Mouse (Mus musculus) Muller cell, postnatal 12 days (primary cell): ENCODE data around the gene Zfp808.
"Not testable (repeated sequence)": the region's sequence is repeated elsewhere in the genome, so short reads cannot be mapped to it uniquely, and the experiment has no call there.

Experiments
- DNase-seq: peaks from one replicate; pipeline ENCODE4 v3.0.0-alpha.2; 2015; ENCODE audit errors: inconsistent ontology term

Gene Zfp808

DNA sequence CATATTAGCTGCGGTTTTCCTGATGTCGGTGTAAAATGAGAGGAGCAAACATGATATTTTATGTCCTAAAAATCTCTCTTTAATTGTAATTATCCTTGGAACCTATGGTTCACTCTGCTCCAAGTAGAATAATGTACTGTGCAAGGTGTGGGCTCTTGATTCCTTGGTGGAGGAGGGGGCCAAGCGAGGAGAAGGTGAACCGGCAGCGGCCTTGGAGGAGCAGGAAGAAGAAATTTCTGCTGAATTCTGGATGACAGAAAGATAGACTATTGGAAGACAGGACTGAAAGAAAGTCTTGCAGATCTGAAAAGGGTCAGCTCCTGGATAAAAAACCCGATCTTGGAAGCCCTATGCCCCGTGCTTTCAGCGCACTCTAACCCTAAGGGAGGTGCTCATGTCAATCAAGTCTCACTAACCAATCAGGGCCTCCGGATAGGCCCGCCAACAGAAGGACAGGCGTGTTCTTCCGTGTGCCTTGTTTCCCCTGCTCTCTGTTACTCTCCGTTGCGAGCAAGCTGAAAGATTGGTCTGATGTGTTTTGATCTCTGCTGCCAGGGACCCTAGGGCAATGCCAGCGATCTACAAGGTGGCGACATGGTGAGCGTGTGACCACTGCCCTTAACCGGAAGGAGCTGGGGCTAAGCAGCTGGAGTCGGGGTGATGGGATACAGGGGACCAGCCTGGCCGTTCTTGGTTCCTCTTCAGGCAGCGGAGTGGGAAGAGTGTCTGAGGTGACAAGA, at the start of gene Zfp808:
Gene Zfp808 (plus strand): TSS at position 455 of the 740 bp plus-strand sequence.
- peak; percentile 54 for DNase-seq

DNA sequence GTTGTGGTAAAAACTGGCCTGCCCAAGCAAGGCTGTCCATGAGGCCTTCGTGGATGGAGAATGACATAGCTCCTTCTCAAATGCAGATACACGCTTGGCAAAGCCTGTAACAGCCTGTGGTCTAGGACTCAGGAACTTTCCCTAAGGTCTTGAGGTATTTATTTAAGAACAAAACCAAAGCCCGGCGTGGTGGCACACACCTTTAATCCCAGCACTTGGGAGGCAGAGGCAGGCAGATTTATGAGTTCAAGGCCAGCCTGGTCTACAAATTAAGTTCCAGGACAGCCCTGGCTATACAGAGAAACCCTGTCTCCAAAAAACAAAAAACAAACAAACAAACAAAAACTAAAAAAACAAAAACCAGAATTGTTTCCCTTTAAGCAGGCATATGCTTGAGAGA, 30.9 kb upstream of the Zfp808 start:
- DNase-seq, result not testable (repeated sequence)

DNA sequence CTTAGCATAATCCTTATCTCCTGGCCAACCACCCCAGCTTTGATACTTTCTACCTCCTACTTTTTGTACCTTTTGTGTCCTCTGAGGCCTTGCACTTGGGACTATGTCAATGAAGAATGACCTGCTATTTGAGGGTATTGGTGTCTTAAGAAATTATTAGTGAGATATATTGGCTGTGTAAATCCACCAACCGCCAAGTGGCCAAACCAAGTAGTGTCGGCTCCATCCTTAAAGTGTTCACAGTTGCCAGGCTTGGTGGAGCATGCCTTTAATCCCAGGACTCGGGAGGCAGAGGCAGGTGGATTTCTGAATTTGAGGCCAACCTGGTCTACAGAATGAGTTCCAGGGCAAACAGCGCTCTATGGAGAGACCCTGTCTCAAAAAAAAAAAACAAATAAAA, 30.2 kb upstream of the Zfp808 start:
- not testable (repeated sequence) for DNase-seq

DNA sequence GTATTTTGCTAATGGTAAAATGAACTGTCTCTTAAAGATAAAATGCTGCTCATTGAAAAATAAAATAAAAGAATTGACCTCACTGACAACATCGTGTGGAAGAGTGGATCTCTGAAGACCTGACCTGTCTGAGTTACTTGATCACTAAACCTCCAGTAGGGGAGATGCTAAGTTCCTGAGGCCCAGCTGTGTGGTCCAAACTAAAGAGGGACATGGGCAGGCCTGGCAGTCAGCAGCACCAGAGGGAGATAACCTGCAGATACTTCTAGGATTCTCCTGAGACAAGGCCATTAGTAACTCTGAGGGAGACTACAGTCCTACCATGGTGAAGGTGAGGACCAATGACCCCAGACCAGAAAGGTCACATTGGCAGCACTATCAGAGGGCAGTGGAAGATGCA, 27.3 kb upstream of the Zfp808 start:
- not testable (repeated sequence) for DNase-seq

DNA sequence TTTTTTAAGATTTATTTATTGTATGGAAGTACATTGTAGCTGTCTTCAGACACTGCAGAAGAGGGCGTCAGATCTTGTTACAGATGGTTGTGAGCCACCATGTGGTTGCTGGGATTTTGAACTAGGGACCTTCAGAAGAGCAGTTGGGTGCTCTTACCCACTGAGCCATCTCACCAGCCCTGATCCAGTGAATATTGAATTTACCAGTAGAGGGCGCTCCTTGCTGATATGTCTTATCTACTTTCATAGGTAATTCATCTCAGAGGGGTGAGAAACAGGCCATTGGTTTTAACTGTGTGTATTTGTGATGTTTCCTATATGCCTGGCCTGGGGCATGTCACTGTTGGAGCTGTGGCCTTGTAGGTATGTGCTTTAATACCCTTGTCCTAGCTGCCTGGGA, 13.8 kb upstream of the Zfp808 start:
- not testable (repeated sequence) for DNase-seq

DNA sequence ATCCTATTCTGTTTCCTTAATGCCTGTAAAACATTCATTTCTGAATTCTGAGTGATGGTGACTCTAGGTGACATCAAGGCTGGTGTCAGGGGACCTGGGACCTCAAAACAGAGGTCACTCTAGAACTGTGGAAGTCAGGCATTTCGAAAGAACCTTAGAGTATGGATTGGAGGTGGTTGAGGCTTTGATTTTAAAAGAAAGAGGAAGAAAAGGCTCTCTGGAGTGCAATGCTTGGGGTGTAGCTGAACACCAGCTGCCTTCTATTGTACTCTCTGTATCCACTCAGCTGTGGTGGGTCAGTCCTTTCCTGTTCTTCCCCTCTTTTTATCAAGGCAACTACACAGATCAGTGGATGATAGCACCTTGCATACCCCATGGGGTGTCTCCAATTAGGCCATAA, 8.1 kb upstream of the Zfp808 start:
- not testable (repeated sequence) for DNase-seq

DNA sequence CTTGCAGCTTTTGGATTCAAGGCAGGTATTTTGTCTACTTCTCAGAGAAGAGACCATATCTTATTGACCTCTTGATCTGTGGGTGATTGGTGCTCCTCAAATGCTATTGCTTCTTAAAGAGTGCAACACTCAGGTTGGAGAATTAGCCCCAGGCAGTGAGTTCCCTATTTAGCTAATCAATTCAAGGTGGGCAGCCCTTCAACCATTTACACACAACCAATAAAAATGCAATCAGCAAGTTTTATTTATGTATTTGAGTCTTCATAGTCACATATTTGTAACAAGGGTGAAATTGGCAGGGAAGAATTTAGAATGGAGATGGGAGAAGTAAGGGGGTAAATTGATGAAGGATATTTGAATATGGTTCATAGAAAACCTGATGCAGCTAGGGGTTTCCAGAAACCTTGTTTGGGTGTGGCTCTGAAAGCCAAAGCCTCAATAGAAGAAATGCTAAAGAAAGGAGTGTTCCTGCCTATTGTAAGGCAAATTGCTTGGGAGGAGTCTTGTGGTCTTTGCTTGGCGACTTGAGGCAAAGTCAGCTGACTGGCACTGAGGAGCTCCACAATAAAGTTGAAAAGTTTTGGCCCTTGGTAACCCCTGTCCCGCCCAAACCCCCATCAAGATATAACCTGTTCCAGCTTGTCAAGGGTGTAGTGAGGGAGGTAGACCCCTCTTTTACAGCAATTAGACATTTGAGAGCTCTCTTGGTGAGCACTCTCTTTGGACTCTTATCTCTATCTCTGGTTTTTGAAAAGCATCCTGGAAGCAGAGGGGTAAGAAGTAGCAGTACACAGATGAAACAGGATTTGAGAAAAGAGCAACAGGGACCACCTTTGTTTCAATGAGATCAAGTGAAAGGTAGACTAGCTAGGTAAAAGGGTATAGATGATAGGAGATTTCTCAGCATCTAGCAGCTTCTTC, 52.4 kb downstream of the Zfp808 start:
- DNase-seq, result not testable (repeated sequence)

DNA sequence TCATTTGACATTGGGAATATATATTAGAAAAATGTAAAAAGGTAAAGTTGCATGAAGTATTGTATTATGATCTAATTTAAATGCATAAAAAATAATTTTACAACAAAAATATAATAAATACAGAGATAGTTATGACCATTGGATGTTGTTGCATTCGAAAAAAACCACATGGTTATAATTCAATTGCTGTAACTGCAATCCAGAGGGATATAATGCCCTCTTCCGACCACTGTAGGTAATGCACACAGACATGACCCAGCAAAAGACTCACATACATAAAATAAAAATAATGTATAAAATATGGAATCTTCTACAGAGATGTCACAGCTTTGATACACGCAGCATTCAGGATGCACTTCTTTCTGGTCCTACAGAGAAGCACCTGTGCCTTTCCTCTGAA, 115.6 kb downstream of the Zfp808 start:
- no peak for DNase-seq

DNA sequence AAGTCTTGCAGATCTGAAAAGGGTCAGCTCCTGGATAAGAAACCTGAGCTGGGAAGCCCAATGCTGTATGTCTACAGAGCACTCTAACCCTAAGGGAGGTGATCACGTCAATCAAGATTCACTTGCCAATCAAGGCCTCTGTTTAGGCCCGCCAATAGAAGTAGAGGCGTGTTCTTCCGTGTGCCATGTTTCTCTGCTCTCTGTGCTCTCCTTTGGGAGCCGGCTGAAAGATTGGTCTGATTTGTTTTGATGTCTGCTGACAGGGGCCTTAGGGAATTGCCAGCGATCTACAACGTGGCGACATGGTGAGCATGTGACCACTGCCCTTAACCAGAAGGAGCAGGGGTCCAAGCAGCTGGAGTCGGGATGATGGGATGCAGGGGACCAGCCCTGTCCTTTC, 125.5 kb downstream of the Zfp808 start:
- DNase-seq, result not testable (repeated sequence)

DNA sequence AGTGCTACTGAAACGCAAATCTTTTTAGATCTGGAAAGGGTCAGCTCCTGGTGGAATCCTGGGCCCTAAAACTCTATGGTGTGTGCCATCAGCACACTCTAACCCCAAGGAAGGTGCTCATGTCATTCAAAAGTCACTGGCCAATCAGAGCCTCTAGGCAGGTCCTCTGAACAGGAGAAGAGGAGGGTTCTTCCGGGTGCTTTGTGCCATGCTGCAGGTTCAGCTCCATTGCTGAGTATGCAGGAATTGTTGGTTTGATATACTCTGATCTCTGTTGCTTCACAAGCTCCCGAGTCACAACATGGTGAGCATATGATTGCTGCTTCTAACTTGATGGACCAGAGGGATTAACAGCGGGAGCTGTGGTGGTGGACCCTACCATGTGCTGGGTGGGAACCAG, 133.7 kb downstream of the Zfp808 start:
- DNase-seq, result no peak
